Mouse (Mus musculus): ENCODE data around the gene Adgrl4. TPM values are rescaled to one million over a fixed set of nuclear protein-coding genes. Genes with fewer than 3 reads are reported as not detected.

The Adgrl4 gene
- 10 to 100 TPM; 20.7 to 24.0 TPM for total RNA-seq (2021)
- long read RNA-seq, experiment 1, full-length matches to known transcripts: 1 of 5 reads
- long read RNA-seq, experiment 1, partial matches to known transcripts: 0 of 5 reads
- long read RNA-seq, experiment 1, other reads (novel, unspliced or antisense): 4 of 5 reads
- long read RNA-seq, experiment 2, full-length matches to known transcripts: 5 of 10 reads
- long read RNA-seq, experiment 2, partial matches to known transcripts: 1 of 10 reads
- long read RNA-seq, experiment 2, other reads (novel, unspliced or antisense): 4 of 10 reads

GRCm38 (mm10) chr3:151437693-151438092 lies at the start of gene Adgrl4:
TSS of gene Adgrl4 (plus strand) at chr3:151437887.
- DNase-seq: peak; percentile 43

- DNase-seq: no peak
These were observed 46.8 kb upstream of the Adgrl4 start for GRCm38 (mm10) chr3:151390912-151391311.

DNA sequence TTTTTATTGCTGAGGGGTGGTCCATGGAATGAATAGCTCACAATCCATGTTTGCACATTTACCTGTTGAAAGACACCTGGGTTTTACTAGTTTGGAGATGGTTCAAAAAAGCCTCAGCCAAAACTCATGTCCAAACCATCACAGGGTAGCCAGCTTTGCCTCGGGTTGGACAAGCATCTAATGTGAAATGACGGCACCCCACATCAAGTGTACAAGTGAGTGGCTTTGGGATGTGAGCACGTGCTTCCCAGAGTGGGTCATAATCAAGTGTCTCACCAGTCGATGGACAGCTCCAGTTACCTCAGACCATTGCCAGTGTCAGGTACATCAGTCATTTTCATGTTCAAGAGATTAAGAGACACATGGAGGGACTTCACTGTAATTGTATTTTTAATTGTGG lies 44.8 kb upstream of the Adgrl4 start:
- DNase-seq: no peak

DNA sequence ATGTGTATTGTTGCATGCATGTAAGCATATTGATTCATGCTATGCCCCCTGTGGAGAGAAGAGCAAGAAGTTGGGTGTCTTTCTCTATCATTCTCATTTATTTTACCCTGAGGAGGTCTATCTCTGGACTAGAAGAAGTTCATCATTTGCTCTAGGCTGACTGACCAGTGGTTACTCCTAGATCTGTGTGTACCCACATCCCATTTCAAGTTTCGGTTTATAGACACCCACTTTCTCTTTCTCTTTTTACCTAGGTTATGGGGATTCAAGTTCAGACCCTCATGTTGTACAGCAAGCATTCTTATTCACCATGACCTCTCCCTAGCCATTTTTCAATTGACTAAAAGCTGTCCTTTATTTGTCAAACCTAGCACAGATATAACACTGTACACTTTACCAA lies 44.4 kb upstream of the Adgrl4 start:
- DNase-seq: no peak

- DNase-seq: no peak
These were observed 38.4 kb upstream of the Adgrl4 start for GRCm38 (mm10) chr3:151399270-151399669.

GRCm38 (mm10) chr3:151411031-151411430 lies 26.7 kb upstream of the Adgrl4 start:
- DNase-seq: no peak

- DNase-seq: no peak
These were observed 26.2 kb upstream of the Adgrl4 start for GRCm38 (mm10) chr3:151411488-151411887.

- no peak for DNase-seq
These were observed 20.8 kb upstream of the Adgrl4 start for GRCm38 (mm10) chr3:151416931-151417330.

DNA sequence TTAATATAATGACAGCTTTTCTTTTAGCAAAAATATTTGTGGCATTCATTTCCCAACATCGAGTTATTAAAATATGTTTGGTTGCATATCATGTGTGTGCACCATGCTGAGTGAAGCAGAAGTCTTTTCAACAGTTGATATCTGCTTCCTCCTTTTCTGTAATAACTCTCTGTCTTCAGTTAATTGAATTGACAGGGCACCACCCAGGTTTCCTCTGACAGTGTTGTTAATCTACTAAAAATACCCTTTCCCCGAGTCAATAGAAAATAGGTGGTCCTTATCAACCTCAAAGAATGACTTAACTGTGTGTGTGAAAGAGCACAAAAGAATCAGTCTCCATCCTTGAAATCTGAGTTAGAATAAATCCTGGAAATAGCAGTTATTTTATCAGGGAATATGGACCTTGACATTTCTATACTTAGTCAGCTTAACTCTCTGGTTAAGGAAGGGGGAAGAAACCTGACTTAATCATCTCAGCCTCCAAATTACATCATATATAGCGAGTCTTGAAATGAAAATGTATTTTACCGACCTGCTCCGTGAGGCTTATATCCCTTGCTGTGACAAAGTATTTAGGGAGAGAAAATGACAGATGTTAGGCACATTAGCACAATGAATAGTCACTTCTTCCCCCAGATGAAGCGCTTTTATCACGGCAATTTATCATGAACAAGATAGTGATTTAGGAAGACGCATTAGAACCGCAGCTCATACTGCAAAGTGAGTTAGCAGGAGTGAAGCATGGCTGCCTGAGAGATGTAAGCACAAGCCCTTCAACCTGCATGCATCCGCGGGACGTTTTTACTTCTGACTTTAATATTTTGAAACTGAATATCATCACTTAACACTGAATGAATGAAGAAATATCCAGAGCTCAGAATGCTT lies 19.8 kb upstream of the Adgrl4 start:
- no peak for DNase-seq

GRCm38 (mm10) chr3:151424326-151425207 lies 13.1 kb upstream of the Adgrl4 start:
- DNase-seq: no peak

DNA sequence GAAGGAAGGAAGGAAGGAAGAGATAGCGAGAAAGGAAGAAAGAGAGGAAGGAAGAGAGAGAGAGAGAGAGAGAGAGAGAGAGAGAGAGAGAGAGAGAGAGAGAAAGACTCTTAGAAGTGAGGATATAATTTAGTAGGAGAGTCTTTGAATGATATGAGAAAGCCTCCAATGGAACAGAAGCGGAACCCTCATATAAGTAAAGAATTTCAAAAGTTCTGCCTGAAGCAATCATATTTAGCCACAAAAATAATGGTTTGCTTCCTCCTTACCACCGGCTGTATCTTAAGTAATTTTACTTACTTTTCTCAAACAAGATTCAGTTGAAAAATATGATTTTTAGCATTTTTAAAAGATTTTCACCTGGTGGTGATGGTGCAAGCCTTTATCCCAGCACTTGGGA lies 7.6 kb upstream of the Adgrl4 start:
- DNase-seq: no peak

DNA sequence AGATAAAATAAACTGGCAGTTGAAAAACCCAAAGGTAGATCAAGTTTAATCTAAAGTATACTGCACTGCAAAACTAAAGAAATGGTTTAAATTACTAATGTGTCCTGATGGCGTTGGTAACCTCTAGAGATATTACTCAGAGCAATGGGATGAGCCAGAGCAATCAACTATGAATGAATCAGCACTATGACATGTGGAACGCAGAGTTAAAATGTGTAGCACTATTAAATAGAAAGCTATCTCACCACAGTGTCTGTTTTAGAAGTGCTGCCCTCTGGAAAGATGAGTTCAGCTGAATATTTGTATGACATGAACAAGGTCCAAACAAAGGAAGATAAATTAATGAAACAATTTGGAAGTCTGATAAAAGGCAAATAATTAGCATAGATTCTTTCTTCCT lies 6.2 kb upstream of the Adgrl4 start:
- no peak for DNase-seq

DNA sequence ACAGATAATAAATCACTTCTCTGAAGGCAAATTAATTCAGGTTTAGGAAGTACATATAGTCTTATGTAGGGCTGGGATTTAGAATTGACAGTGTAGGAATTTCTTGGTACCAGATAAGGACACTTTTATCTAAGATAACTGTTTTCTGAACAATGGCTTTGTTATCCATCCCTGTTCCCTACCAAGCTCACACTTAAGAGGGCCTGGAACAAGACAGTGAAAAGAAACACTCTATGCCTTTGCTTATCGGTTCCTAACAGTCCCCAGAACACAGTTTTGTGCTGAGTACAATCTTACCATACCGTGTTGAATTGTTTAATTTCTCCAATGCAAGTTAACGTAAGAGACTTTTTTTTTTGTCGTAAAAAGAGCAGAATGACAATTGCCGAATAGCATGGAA lies 677 bp downstream of the Adgrl4 start:
- DNase-seq: no peak

- DNase-seq: no peak
These were observed 2.3 kb downstream of the Adgrl4 start for GRCm38 (mm10) chr3:151439976-151440375.

GRCm38 (mm10) chr3:151442026-151442425 lies 4.3 kb downstream of the Adgrl4 start:
- no peak for DNase-seq

- no peak for DNase-seq
These were observed 5.8 kb downstream of the Adgrl4 start for GRCm38 (mm10) chr3:151443486-151443885.

DNA sequence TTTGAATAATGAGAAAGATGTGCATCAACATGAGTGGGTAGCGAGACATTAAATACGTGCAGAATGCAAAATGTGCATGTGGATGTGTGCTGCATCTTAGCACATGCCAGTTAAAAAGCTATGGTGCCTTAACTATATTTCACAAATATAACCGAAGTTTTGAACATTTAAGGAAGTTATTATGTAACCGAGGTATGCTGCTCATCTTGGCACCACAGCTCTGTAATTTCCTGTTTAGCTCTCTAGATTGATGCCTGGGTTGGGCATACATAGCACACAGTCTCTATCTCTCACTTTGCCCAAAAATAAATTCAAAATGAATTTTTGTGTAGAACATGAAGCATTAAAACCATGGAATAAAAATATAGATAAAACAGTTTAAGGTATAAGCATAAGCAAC lies 6.6 kb downstream of the Adgrl4 start:
- DNase-seq: no peak

DNA sequence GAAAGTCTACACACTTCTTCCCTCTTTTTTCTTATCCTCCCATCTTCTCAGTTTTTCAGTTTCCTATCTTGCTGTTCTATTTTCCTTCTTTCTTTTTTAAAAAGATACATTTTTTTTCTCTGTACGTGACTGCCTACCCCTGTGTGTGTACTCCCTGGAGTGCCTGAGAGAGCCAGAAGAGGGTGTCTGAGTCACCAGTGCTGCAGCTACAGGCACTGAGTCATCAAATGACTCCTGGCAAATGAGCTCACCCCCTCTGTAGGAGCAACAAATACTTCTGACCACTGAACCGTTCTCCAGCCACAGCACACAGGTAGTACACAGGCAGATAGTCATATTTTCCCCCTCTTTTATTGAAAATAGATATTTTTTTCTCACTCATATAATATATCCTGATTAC lies 8.2 kb downstream of the Adgrl4 start:
- DNase-seq: no peak

- no peak for DNase-seq
These were observed 17.5 kb downstream of the Adgrl4 start for GRCm38 (mm10) chr3:151454985-151455701.

DNA sequence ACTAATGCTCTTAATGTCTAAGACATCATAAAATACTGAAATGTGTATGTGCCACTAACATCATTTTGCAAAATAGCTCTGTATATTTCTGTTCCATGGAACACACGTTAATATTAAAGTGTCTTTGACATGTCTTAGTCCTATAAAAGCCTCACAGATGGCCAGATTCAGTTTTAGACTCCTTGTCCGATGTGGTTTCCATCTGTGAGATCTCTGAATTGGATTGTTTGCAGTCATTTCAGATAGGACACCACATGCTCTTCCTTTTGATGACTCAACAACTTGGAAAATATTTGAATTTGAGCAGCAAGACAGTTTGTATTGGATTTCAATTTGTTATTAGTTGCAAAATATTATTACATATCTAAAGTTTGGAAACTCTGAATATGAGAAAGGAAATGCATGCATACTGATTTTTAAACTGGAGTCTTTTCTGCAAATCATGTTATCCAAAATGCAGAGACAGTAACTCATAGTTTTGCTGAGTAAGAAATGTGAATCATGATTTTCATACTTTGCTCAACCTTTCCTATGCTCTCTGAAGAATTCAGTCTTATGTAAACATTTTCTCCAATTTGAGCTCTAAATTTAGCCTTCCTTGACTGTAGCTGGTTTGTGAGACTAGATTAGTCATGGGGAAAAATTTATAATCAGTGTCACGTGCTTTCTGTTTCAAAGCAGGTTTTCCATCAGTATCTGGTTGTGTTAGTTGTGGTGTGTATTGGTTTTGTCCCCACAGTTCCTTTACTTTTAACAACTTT lies 21.9 kb downstream of the Adgrl4 start:
- no peak for DNase-seq

DNA sequence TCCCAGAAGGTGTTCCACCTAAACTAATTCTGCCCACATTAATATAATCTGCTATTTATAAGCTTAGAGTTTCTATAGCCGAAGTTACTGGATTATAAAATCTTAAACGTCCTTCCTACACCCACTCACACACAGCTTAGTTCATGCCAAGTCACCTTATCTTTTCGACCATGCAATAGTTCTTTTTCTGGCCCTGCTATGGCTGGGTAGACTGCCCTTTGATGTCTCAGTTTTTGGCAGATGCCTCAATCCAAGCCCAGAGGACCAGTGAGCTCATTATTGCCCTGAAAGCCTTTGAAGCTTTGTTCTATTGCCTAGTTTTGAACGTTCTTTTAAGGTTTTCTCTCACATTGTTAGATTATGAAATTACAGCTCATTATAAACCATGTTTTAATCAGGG lies 27.5 kb downstream of the Adgrl4 start:
- DNase-seq: no peak
